15 mouse cellular contexts compared by ENCODE assay signal in genomic region chr6:15592780-15593179, GRCm38 (mm10).
A peak's percentile ranks its signal among the peaks of the same experiment; 100 is the strongest.
DNase-seq lines count a peak whose midpoint lies in the region; TF ChIP-seq lines count a peak whose summit lies in the region.
"Had no signal": no experiment of that assay in that cellular context is flagged by ENCODE, and none has a peak within 500 bp of the region (broad histone marks: within the 10 kb centered on the region; RNA-seq: fewer than 3 reads in every experiment).

No protein-coding gene starts in this region.

- 68% methylated on average over 1 of the region's 1 CpGs for WGBS in heart, adult 2 months
- WGBS in lung, adult 2 months, result 63% methylated on average over 1 of the region's 1 CpGs

- no peaks in the 10 kb centered on the region for H3K4me1 ChIP-seq in heart, adult 2 months (ENCODE audit: control insufficient read depth, insufficient read depth, low read length)
- H3K4me1 ChIP-seq in lung, adult 2 months (ENCODE audit: control insufficient read depth, insufficient read depth, low read length), result no peaks in the 10 kb centered on the region
- H3K4me1 ChIP-seq: forebrain, embryonic 15.5 days; heart, embryonic 15.5 days; hindbrain, embryonic 15.5 days; limb, embryonic 15.5 days; megakaryocyte, embryonic 14.5 days had no signal

- no peaks in the 10 kb centered on the region for H3K79me2 ChIP-seq in heart, adult 2 months (replicated peaks; ENCODE audit: control insufficient read depth, insufficient read depth, low read length)

- no peak for TF ChIP-seq EP300 in heart, adult 2 months (IDR thresholded peaks at IDR 0.05; ENCODE audit: insufficient read depth, low read depth, low read length)

- TF ChIP-seq POLR2A in heart, adult 2 months (IDR thresholded peaks at IDR 0.05; ENCODE audit: insufficient read depth, low read depth, low read length), result no peak
- no peak for TF ChIP-seq POLR2A in lung, adult 2 months (IDR thresholded peaks at IDR 0.05; ENCODE audit: borderline replicate concordance, extremely low read depth, low read depth, low read length)

- no peak overlapping the region for H3K4me3 ChIP-seq in heart, adult 2 months
- H3K4me3 ChIP-seq in lung, adult 2 months (replicated peaks; ENCODE audit: extremely low read depth, low read depth, low read length), result no peak overlapping the region
- H3K4me3 ChIP-seq: forebrain, embryonic 15.5 days; heart, embryonic 15.5 days; hindbrain, embryonic 15.5 days; limb, embryonic 15.5 days; megakaryocyte, embryonic 14.5 days had no signal

- no peak overlapping the region for H3K27ac ChIP-seq in heart, adult 2 months
- H3K27ac ChIP-seq: forebrain, embryonic 15.5 days; heart, embryonic 15.5 days; hindbrain, embryonic 15.5 days; limb, embryonic 15.5 days had no signal

- H3K36me3 ChIP-seq in heart, adult 2 months (ENCODE audit: control insufficient read depth, insufficient read depth, low read length), result no peaks in the 10 kb centered on the region
- H3K36me3 ChIP-seq: forebrain, embryonic 15.5 days; heart, embryonic 15.5 days; hindbrain, embryonic 15.5 days; limb, embryonic 15.5 days had no signal

- no peaks in the 10 kb centered on the region for H3K27me3 ChIP-seq in heart, adult 2 months (ENCODE audit: control insufficient read depth, insufficient read depth, low read length)
- H3K27me3 ChIP-seq: forebrain, embryonic 15.5 days; heart, embryonic 15.5 days; hindbrain, embryonic 15.5 days; limb, embryonic 15.5 days; megakaryocyte, embryonic 14.5 days had no signal

- no peak for DNase-seq in heart, adult 2 months
- no peak for DNase-seq in heart, postnatal 14 days
- no peak for DNase-seq in lung, adult 2 months
- no peak for DNase-seq in lung, postnatal 25 days (ENCODE audit: low spot score)
- DNase-seq in NIH3T3 (ENCODE audit: low read depth), result peak; percentile 27
- peak; percentile 23 for DNase-seq in thymus, postnatal 14 days
- DNase-seq in layer of hippocampus, adult 11-12 months (ENCODE audit: low spot score), result no peak
- DNase-seq in T-cell, adult 2 months (ENCODE audit: low spot score), result no peak
- DNase-seq: gastrocnemius, postnatal 36 days; kidney, postnatal 14 days had no signal

- intact Hi-C loops in heart, adult 2 months (cut with DNase I), result no loop called here
- intact Hi-C loops in heart, postnatal 14 days (cut with DNase I), result no loop called here

- peak; percentile 42 for TF ChIP-seq CTCF in heart, adult 2 months (IDR thresholded peaks at IDR 0.05)
- TF ChIP-seq CTCF in lung, adult 2 months (IDR thresholded peaks at IDR 0.05; ENCODE audit: insufficient read depth, low read length), result 0 out of 2 replicates have a peak, but pooled peaks have one; percentile 3

- no peak overlapping the region for H3K9ac ChIP-seq in heart, adult 2 months (ENCODE audit: low read depth, low read length)
- H3K9ac ChIP-seq: forebrain, embryonic 15.5 days; heart, embryonic 15.5 days; hindbrain, embryonic 15.5 days; limb, embryonic 15.5 days had no signal

Comparison
In these comparisons a context has a peak if more than half of its experiments do, and no peak if none do; other contexts are left out.
1. DNase-seq: peak in NIH3T3 (single experiment) and thymus, postnatal 14 days (single experiment); none in heart, adult 2 months (0 of 2), heart, postnatal 14 days (0 of 2), lung, adult 2 months (single experiment), lung, postnatal 25 days (single experiment), layer of hippocampus, adult 11-12 months (single experiment) and T-cell, adult 2 months (single experiment).